In the genomic region with DNA sequence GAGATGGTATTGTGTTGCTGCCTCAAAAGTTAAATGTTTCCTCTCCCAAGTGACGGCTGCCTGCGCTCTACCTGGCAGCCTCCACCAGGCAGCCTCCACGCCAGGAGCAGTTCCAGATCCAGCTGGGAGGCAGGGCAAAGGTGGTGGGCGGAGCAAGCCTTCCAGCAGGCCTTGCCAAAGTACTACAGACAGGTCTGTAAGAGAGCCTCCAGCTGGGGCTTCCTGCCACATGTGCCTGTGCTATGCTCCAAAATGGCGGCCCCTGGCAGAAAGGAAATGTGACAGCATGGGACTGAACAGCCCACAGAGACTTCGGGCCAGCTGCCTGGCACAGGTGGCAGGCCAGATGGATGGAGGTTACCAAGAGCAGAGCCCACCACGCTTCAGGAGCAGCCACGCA, we compare ENCODE assay signal across 9 mouse cellular contexts. TPM values are rescaled to one million over a fixed set of nuclear protein-coding genes. Genes with fewer than 3 reads are reported as not detected.
DNase-seq lines count a peak whose midpoint lies in the region; ATAC-seq and TF ChIP-seq lines count a peak whose summit lies in the region.
"Had no signal": no experiment of that assay in that cellular context is flagged by ENCODE, and none has a peak within 500 bp of the region (broad histone marks: within the 10 kb centered on the region; RNA-seq: fewer than 3 reads in every experiment).

No protein-coding gene starts in this region.

- peaks cover 14% of the 10 kb centered on the region for H3K4me1 ChIP-seq in hindbrain, embryonic 15.5 days (replicated peaks)
- H3K4me1 ChIP-seq in hindbrain, embryonic 11.5 days (replicated peaks; ENCODE audit: control insufficient read depth, insufficient read depth, low read length): no peaks in the 10 kb centered on the region
- H3K4me1 ChIP-seq in limb, embryonic 14.5 days (ENCODE audit: control insufficient read depth, insufficient read depth, low read length): peaks cover 6% of the 10 kb centered on the region
- H3K4me1 ChIP-seq: heart, embryonic 15.5 days had no signal

- DNase-seq in hindbrain, embryonic 11.5 days (ENCODE audit: low spot score): no peak
- peak; percentile 72 for DNase-seq in WW6 (ENCODE audit: low read depth, low spot score)
- peak; percentile 71 to 75 for DNase-seq in cerebellum, postnatal 14 days
- peak; percentile 30 for DNase-seq in limb, embryonic 14.5 days (ENCODE audit: low spot score)
- DNase-seq in right cerebral cortex, postnatal 14 days: no peak
- no peak for DNase-seq in urinary bladder, postnatal 4 days (ENCODE audit: low spot score in 2 of 2)
- no peak for DNase-seq in spleen, adult 18-20 months

- TF ChIP-seq POLR2A in limb, embryonic 14.5 days (IDR thresholded peaks at IDR 0.05; ENCODE audit: borderline replicate concordance, extremely low read depth, insufficient read depth, insufficient read length): no peak

- H3K36me3 ChIP-seq in hindbrain, embryonic 15.5 days: no peaks in the 10 kb centered on the region
- H3K36me3 ChIP-seq in hindbrain, embryonic 11.5 days (ENCODE audit: control insufficient read depth, insufficient read depth, low read length): no peaks in the 10 kb centered on the region
- peaks cover 33% of the 10 kb centered on the region for H3K36me3 ChIP-seq in limb, embryonic 14.5 days (ENCODE audit: control insufficient read depth, insufficient read depth, low read length)

- no peaks in the 10 kb centered on the region for H3K9me3 ChIP-seq in hindbrain, embryonic 15.5 days
- H3K9me3 ChIP-seq in hindbrain, embryonic 11.5 days (ENCODE audit: control insufficient read depth, low read length): no peaks in the 10 kb centered on the region
- H3K9me3 ChIP-seq in limb, embryonic 14.5 days (ENCODE audit: control insufficient read depth, low read length): no peaks in the 10 kb centered on the region
- H3K9me3 ChIP-seq: heart, embryonic 15.5 days had no signal

- 62% methylated on average over 8 of the region's 8 CpGs for WGBS in hindbrain, embryonic 15.5 days
- WGBS in hindbrain, embryonic 11.5 days: 75% methylated on average over 8 of the region's 8 CpGs
- 76% methylated on average over 8 of the region's 8 CpGs for WGBS in limb, embryonic 14.5 days

- ATAC-seq in hindbrain, embryonic 15.5 days (ENCODE audit: low FRiP score, low read depth): peak; percentile 56; the same call in 1 of the 2 replicates
- no peak for ATAC-seq in hindbrain, embryonic 11.5 days (ENCODE audit: low FRiP score)
- no peak for ATAC-seq in limb, embryonic 14.5 days (ENCODE audit: low FRiP score, low read depth)

- H3K4me2 ChIP-seq in hindbrain, embryonic 15.5 days: no peak overlapping the region
- no peak overlapping the region for H3K4me2 ChIP-seq in hindbrain, embryonic 11.5 days (replicated peaks; ENCODE audit: low read depth, low read length)
- no peak overlapping the region for H3K4me2 ChIP-seq in limb, embryonic 14.5 days (replicated peaks; ENCODE audit: low read depth, low read length, severe bottlenecking)
- H3K4me2 ChIP-seq: heart, embryonic 15.5 days had no signal

- no peak overlapping the region for H3K27ac ChIP-seq in hindbrain, embryonic 15.5 days (replicated peaks)
- H3K27ac ChIP-seq in hindbrain, embryonic 11.5 days (ENCODE audit: low read depth, low read length): no peak overlapping the region
- H3K27ac ChIP-seq in limb, embryonic 14.5 days (replicated peaks; ENCODE audit: low read depth, low read length): no peak overlapping the region
- H3K27ac ChIP-seq: heart, embryonic 15.5 days had no signal

- no peak overlapping the region for H3K9ac ChIP-seq in hindbrain, embryonic 15.5 days
- H3K9ac ChIP-seq in hindbrain, embryonic 11.5 days (ENCODE audit: low read depth, low read length): no peak overlapping the region
- no peak overlapping the region for H3K9ac ChIP-seq in limb, embryonic 14.5 days (ENCODE audit: low read depth, low read length, severe bottlenecking)
- H3K9ac ChIP-seq: heart, embryonic 15.5 days had no signal

- no peak overlapping the region for H3K4me3 ChIP-seq in hindbrain, embryonic 15.5 days
- H3K4me3 ChIP-seq in hindbrain, embryonic 11.5 days (ENCODE audit: low read depth, low read length): no peak overlapping the region
- H3K4me3 ChIP-seq in limb, embryonic 14.5 days (replicated peaks; ENCODE audit: low read length): no peak overlapping the region
- H3K4me3 ChIP-seq: heart, embryonic 15.5 days had no signal

- no peaks in the 10 kb centered on the region for H3K27me3 ChIP-seq in hindbrain, embryonic 15.5 days
- H3K27me3 ChIP-seq in hindbrain, embryonic 11.5 days (ENCODE audit: control insufficient read depth, insufficient read depth, low read length): no peaks in the 10 kb centered on the region
- no peaks in the 10 kb centered on the region for H3K27me3 ChIP-seq in limb, embryonic 14.5 days (ENCODE audit: control insufficient read depth, insufficient read depth, low read length)
- H3K27me3 ChIP-seq: heart, embryonic 15.5 days had no signal

RNA-seq across cellular contexts. Expression of a gene that starts 39.0 kb away (rescaled TPM):
- 32.5 and 33.1 TPM in 2 replicates for polyA plus RNA-seq in hindbrain, embryonic 15.5 days (2015; fragmentation: Nextera tagmentation; extraction: Ambion mirVana)
- 35.1 and 37.2 TPM in 2 replicates for polyA plus RNA-seq in hindbrain, embryonic 11.5 days (2014; fragmentation: Nextera tagmentation; extraction: Ambion mirVana)
- 31.8 and 37.9 TPM in 2 replicates for polyA plus RNA-seq in limb, embryonic 14.5 days (2012; rRNA removed)
- 38.2 and 41.6 TPM in 2 replicates for polyA plus RNA-seq in limb, embryonic 14.5 days (2014; fragmentation: Nextera tagmentation; extraction: Ambion mirVana)

RNA-seq across cellular contexts. Expression of a gene that starts 39.1 kb away (rescaled TPM):
- polyA plus RNA-seq in hindbrain, embryonic 15.5 days (2015; fragmentation: Nextera tagmentation; extraction: Ambion mirVana): 23.5 and 24.3 TPM in 2 replicates
- polyA plus RNA-seq in hindbrain, embryonic 11.5 days (2014; fragmentation: Nextera tagmentation; extraction: Ambion mirVana): 36.0 and 41.5 TPM in 2 replicates
- polyA plus RNA-seq in limb, embryonic 14.5 days (2012; rRNA removed): 27.1 and 31.0 TPM in 2 replicates
- 34.4 and 35.3 TPM in 2 replicates for polyA plus RNA-seq in limb, embryonic 14.5 days (2014; fragmentation: Nextera tagmentation; extraction: Ambion mirVana)

RNA-seq across cellular contexts. Expression of a gene that starts 49.3 kb away (rescaled TPM):
- 20.9 and 21.6 TPM in 2 replicates for polyA plus RNA-seq in hindbrain, embryonic 15.5 days (2015; fragmentation: Nextera tagmentation; extraction: Ambion mirVana)
- 21.9 and 22.0 TPM in 2 replicates for polyA plus RNA-seq in hindbrain, embryonic 11.5 days (2014; fragmentation: Nextera tagmentation; extraction: Ambion mirVana)
- 12.5 and 13.5 TPM in 2 replicates for polyA plus RNA-seq in limb, embryonic 14.5 days (2012; rRNA removed)
- 18.6 and 19.5 TPM in 2 replicates for polyA plus RNA-seq in limb, embryonic 14.5 days (2014; fragmentation: Nextera tagmentation; extraction: Ambion mirVana)

Comparison
In these comparisons a context has a peak if more than half of its experiments do, and no peak if none do; other contexts are left out.
1. DNase-seq: peak in WW6 (single experiment), cerebellum, postnatal 14 days (2 of 2) and limb, embryonic 14.5 days (single experiment); none in hindbrain, embryonic 11.5 days (single experiment), right cerebral cortex, postnatal 14 days (single experiment), urinary bladder, postnatal 4 days (0 of 2) and spleen, adult 18-20 months (0 of 2).